Mouse (Mus musculus) T-cell, adult 2 months (primary cell): ENCODE data around the gene Ikzf3.
A peak's percentile ranks its signal among the peaks of the same experiment; 100 is the strongest.

Source experiments
- DNase-seq: peaks from one replicate; pipeline ENCODE4 v3.0.0; 2022; ENCODE audit warnings: low spot score

The Ikzf3 gene

GRCm38 (mm10) chr11:98512881-98513280 lies 33.0 kb downstream of the Ikzf3 start:
- DNase-seq: peak; percentile 72

GRCm38 (mm10) chr11:98510125-98510524 lies 35.7 kb downstream of the Ikzf3 start:
- DNase-seq: peak; percentile 36

DNA sequence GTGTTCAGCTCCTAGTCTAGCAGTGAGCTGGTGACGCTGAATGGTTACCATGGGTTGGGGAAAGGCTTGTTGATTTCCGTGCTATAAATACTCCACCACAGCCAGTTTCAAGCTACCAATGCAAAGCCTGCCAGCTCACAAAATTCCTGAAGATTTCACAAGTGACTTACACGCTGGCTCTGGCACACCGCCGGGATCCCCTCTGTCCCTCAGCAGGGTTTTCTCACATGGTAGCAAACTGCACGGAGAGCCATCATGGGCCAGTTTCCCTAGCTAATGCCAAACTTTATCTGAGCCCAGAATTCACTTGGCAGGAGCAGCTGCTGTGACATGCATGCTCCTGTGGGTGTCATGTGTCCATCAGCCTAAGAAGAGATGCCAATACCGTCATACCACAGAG lies 36.4 kb downstream of the Ikzf3 start:
- DNase-seq: no peak

- DNase-seq: no peak
Measured at GRCm38 (mm10) chr11:98504926-98505325, 40.9 kb downstream of the Ikzf3 start.

DNA sequence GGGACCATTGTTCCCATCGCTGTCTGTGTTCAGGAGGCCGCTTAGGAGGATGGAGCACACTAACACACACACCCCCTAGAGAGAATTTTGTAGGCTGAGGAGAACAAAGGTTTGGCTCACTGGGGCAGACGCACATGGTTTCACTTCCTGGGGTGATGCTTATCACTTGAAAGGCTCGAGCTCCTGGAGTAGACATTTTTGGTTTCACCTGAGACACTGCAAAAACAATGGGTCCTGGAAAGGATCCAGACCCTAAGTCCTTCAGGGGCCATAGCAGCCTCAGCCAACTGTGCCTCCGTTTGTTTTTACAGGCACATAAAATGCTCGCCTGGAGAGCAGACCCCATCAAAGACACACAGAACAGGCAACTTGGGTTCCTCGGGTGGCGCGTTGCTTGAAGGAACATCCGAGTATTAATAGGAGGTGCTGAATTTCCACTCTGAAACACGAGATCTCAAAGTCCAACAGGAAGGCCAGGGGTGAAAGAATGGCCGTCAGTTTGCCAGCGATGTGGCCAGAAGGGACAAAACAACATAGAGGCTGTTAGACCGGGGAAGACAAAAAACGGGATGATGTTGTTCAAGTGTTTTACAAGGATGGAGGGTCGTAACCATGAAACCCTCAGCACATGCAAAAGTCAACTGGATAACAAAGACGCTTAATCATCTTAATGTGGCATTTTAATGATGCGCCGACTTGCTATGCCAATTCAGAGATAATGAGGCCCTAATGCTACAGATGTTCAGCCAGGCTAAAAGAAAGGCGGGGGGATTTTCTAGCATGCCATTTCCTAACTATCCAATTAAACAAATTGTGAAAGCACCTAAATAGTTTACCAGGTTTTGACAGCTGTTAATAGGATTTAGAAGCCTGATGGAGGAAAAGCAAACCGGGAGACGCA lies 48.2 kb downstream of the Ikzf3 start:
- peak; percentile 79 for DNase-seq

- no peak for DNase-seq
Measured at GRCm38 (mm10) chr11:98495176-98495719, 50.6 kb downstream of the Ikzf3 start.

DNA sequence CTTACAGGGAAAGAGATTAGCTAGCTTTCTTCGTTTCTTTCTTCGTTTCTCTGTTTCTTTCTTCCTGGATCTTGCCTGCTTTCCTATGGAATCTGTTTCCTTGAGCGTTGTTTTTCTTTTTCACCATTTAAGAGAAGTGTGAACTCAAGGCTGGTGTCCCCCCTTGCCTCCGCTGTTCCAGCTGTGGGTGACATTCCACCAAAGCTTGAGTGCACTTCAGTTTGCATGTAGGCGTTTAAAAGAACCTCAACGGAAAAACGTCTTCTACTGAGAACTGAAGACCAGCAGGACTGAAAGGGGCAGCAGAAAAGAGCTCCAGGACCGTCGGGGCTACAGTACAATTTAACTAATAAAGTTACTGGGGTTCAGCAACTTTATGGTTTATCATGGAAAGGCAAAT lies 52.4 kb downstream of the Ikzf3 start:
- DNase-seq: no peak

DNA sequence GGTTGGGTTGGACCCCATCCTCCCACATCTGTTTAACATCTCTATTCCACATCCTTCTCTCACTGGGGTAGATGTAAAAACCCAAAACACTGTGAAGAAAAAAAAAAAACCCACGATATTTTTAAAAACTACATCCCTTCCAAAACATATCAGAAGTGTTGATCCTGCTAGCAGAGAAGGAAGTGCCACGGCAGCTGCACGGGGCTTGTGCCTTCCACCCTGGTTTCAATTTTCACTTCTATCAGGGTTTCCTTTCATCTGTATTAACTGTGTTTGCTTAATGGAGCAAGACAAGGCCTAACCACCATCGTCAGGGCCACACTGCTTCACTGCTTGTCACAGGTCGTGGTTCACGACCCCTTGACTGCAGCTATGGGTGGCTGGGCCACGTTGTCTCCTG lies 52.9 kb downstream of the Ikzf3 start:
- DNase-seq: peak; percentile 55

GRCm38 (mm10) chr11:98491571-98491970 lies 54.3 kb downstream of the Ikzf3 start:
- no peak for DNase-seq

DNA sequence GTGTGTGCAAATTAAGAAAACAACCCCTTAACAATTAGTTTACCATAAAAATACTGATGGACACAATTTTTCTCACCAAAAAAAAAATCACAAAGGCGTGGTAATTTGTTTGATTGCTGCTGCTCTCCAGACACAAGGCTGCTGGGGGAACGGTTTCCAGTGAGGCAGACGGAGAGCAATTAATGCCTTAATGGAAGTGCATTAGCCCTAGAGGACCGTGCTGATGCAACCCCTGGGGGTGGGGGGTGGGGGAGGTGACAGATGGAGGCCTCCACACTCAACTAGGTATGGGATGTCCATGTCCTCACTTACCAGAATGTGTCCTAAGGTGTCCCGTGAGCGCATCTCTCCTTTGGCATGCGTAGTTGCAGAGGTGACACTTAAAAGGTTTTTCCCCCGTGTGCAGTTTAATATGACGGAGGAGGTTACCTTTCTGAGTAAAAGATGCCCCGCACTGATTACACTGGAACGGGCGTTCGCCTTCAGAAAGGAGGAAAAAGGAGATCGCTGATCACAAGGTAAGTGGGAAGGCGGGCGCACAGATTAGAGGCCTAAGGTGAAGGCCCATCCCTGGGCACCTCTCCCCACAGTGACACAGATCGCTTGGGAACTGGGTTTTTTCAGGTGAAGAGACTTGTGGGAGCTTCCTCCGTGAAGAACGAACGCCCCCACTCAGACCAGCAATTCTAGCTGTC lies 57.1 kb downstream of the Ikzf3 start:
- DNase-seq: no peak

GRCm38 (mm10) chr11:98487526-98488040 lies 58.2 kb downstream of the Ikzf3 start:
- DNase-seq: peak; percentile 45

GRCm38 (mm10) chr11:98485749-98486148 lies 60.1 kb downstream of the Ikzf3 start:
- no peak for DNase-seq

GRCm38 (mm10) chr11:98482067-98482466 lies 63.8 kb downstream of the Ikzf3 start:
- DNase-seq: no peak

DNA sequence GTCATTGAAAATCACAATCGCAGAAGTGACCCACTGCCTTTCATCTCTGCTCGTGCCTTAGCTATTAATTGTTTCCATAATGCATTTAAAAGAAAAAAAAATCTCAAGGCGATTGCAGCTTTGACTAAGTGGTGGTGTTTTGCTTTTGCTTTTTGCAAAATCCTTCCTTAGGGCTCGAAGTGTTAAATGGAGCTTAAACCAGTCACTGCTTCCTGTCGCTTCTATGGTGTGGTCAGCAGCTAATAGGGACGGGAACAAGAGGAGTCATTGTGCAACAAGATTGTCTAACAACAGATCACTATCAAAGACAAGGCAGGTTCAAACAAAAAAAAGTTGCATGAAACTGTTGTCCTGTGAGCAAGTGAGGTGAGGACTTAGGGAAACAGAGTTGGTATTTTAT lies 64.6 kb downstream of the Ikzf3 start:
- no peak for DNase-seq

GRCm38 (mm10) chr11:98479940-98480497 lies 65.8 kb downstream of the Ikzf3 start:
- no peak for DNase-seq

DNA sequence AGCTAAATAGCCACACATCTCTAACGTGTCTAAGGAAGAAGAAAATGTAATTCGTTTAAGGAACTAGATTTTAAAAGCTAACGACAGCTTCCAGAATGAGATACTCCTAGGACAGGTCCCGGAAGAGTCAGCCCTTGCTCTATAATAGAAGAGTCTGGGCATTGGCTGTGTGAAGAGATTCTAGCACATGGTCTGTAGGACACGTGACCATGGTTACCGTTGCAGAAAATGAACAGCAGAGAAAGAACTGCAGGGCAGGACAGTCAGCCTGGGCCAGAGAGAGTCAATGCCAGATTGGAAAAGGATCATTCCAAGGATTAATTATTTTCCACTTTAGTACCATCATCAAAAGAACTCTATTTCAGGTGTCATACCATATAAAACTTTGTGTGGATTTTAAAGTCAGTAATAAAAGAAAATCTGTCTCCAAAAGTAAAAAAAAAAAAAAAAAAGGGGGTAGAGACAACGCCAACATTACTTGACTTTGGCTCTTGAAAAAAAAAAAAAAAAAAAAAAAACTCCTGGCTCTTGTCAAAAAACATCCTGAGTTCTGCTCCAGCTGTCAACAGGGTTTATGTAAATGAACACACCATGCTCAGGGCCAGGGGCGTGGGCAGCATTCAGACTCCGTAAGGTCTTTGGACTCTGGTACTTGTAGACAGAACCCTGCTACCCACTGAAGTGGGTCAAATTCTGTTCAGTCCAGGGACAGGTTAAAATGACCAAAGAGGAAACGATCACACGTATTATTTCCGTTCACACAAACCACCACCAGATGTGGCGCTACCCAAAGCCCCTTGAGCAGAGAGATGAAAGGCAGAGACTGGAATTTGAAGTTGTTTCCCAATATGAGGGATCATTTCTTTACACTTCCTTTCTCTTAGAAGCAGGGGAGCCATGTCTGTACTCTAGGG lies 66.5 kb downstream of the Ikzf3 start:
- DNase-seq: no peak

DNA sequence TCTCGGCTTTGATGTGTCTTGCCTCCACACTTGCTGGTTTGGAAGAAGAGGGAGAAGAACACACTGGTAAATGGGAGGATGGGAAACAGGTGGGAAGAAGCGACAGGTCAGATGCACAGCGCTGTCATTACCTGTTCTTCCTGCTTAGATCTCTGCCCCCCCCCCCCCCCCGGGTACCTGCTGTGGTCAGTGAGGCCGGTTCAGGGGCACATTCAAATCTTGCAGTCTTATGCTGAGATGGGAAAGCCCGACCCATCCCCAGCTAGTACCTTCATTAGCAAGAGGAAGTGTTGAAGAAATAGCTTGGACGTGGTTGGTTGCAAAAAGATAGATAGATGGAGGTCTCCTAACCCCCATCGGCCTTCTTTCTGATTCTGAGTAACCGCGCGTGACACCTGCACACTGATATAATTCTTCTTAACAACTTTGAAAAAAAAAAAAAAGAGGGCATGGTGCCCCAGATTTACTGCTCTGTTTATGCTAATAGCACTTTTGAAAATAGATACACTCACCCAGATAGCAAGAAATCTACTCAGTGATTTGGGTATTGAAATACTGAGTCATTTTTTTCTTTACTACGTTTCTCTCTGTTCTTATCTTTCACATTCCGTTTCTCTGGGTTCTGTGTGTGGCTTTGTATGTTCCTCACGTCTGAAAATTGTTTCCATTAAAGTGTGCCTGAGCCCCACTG lies 68.7 kb downstream of the Ikzf3 start:
- DNase-seq: no peak

DNA sequence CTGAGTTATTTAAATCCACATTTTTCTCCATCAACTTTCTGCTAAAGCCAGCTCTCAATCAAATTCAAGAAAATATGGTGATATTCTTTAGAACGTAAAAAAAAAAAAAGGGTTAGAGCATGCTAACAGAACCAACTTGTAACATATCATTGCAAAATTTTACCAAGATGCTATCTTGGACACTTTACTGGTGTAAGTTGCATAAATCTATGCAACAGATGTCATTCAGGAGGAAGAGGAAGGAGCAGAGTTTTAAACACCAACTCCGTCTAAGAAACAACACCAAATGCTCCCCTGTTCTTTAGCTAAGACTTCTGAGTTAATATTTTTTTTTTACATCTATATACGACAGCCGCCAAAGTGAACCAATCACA lies 69.4 kb downstream of the Ikzf3 start:
- DNase-seq: no peak

DNA sequence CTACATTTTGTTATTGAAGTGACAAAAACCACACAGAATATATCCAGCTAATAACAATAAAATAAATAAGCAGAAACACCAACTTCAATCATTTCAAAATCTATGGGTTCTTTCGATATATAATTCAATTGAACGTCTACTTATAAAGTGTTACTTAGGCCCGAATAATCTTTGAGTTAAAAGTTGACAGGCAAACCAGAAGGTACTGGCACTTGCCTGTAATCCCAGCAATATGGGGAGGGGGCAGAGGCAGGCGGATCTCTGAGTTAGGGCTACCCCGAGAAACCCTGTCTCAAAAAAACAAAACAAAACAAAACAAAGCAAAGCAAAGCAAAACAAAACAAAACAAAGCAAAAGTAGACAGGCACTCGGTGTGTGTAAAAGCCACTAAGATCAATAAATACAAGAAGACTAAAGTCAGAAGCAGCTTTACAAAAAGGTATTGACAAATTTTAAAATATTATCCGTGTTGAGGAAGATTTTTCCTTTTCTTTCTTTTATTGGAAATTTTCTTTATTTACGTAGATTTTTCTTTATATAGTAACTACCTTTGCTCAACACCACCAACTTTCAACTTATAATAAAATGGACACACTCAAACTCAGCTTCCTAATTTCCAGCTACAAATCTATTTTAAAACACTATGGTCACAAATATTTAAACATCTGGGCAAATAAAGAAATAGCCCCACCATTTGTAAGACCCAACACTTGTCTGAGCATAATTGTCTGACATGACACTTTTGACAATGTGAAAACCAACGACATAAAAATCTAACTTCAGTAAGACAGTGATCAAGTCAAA lies 70.0 kb downstream of the Ikzf3 start:
- no peak for DNase-seq

- no peak for DNase-seq
Measured at GRCm38 (mm10) chr11:98474967-98475366, 70.9 kb downstream of the Ikzf3 start.
